Mouse (Mus musculus) CD4-positive, CD25-positive, alpha-beta regulatory T cell, adult 2 months (primary cell): ENCODE measurements around the gene Tns3.
"Not testable (repeated sequence)": the region's sequence is repeated elsewhere in the genome, so short reads cannot be mapped to it uniquely, and the experiment has no call there.

Source experiments
- DNase-seq: peaks from one replicate; pipeline ENCODE4 v3.0.0-alpha.2; 2012; ENCODE audit warnings: low read depth, low spot score

The Tns3 gene

GRCm38 (mm10) chr11:8579789-8580188 is 84.5 kb downstream of the Tns3 start:
- DNase-seq = no peak

GRCm38 (mm10) chr11:8575217-8576180 is 88.8 kb downstream of the Tns3 start:
- DNase-seq = no peak

GRCm38 (mm10) chr11:8574562-8574961 is 89.8 kb downstream of the Tns3 start:
- DNase-seq = no peak

GRCm38 (mm10) chr11:8572762-8573161 is 91.6 kb downstream of the Tns3 start:
- DNase-seq = no peak

GRCm38 (mm10) chr11:8569232-8570028 is 94.9 kb downstream of the Tns3 start:
- no peak for DNase-seq

GRCm38 (mm10) chr11:8568829-8569228 is 95.5 kb downstream of the Tns3 start:
- no peak for DNase-seq

GRCm38 (mm10) chr11:8566250-8566853 is 98.0 kb downstream of the Tns3 start:
- no peak for DNase-seq

GRCm38 (mm10) chr11:8558761-8559282 is 105.5 kb downstream of the Tns3 start:
- no peak for DNase-seq

GRCm38 (mm10) chr11:8558258-8558657 is 106.1 kb downstream of the Tns3 start:
- DNase-seq = no peak

- no peak for DNase-seq
Observed at GRCm38 (mm10) chr11:8557006-8557405, 107.3 kb downstream of the Tns3 start.

GRCm38 (mm10) chr11:8551710-8552109 is 112.6 kb downstream of the Tns3 start:
- no peak for DNase-seq

GRCm38 (mm10) chr11:8547661-8548060 is 116.7 kb downstream of the Tns3 start:
- DNase-seq = no peak

GRCm38 (mm10) chr11:8545798-8546197 is 118.5 kb downstream of the Tns3 start:
- DNase-seq = peak; percentile 19

- DNase-seq = no peak
Observed at GRCm38 (mm10) chr11:8544355-8544754, 120.0 kb downstream of the Tns3 start.

GRCm38 (mm10) chr11:8541222-8541815 is 123.0 kb downstream of the Tns3 start:
- no peak for DNase-seq

- no peak for DNase-seq
Observed at GRCm38 (mm10) chr11:8539593-8540265, 124.6 kb downstream of the Tns3 start.

GRCm38 (mm10) chr11:8537013-8537614 is 127.2 kb downstream of the Tns3 start:
- DNase-seq = no peak

GRCm38 (mm10) chr11:8534893-8535292 is 129.4 kb downstream of the Tns3 start:
- DNase-seq = peak; percentile 66

- not testable (repeated sequence) for DNase-seq
Observed at GRCm38 (mm10) chr11:8532771-8533170, 131.6 kb downstream of the Tns3 start.

- no peak for DNase-seq
Observed at GRCm38 (mm10) chr11:8532112-8532747, 132.1 kb downstream of the Tns3 start.
